Mouse (Mus musculus): ENCODE data around the gene Tm4sf1.

DNA sequence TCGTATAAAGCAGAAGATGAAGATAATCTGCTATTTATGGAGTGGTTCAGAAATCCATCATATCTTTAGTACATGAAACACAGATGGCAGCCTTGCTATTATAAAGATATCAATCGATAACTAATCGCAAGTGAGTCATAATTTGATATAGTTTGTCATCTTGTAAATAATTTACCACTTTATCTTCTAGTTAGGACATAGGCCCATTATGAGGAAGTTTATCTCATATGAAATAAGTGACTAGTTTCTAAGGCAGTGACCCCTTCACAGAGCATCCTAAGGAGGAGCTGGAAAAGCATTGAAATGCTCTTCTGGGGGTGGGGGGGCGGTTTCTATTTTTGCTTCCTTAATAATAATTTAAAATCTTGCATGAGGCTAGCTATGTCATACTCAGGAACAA, 41.2 kb upstream of the Tm4sf1 start:
- no peak for TF ChIP-seq POLR2A (IDR thresholded peaks at IDR 0.05; ENCODE audit: control insufficient read depth, low read depth, low read length)
- no peak for TF ChIP-seq CTCF (IDR thresholded peaks at IDR 0.05; ENCODE audit: control insufficient read depth, insufficient read depth, insufficient replicate concordance, low read depth, low read length)

All from testis, adult 2 months (tissue).